Comparison of ENCODE assay signal across 24 mouse cellular contexts in genomic region chr7:26589774-26590173, GRCm38 (mm10). TPM values are rescaled to one million over a fixed set of nuclear protein-coding genes. Genes with fewer than 3 reads are reported as not detected.
"Had no signal": no experiment of that assay in that cellular context is flagged by ENCODE, and none has a peak within 500 bp of the region (broad histone marks: within the 10 kb centered on the region; RNA-seq: fewer than 3 reads in every experiment).

No protein-coding gene starts in this region.

- H3K9ac ChIP-seq: neural tube, embryonic 13.5 days; neural tube, embryonic 15.5 days; stomach, embryonic 15.5 days had no signal

- DNase-seq: retina, postnatal 1 day; right cerebral cortex, adult 18-20 months; right cerebral cortex, postnatal 14 days; right cerebral cortex, postnatal 25 days; right cerebral cortex, postnatal 4 days; spleen, adult 18-20 months; thymus, adult 18-20 months; thymus, adult 2 months; thymus, postnatal 14 days; thymus, postnatal 25 days; thymus, postnatal 36 days; thymus, postnatal 4 days had no signal

- H3K27me3 ChIP-seq: neural tube, embryonic 13.5 days; neural tube, embryonic 15.5 days; stomach, embryonic 15.5 days had no signal

- H3K9me3 ChIP-seq: neural tube, embryonic 13.5 days; neural tube, embryonic 15.5 days; stomach, embryonic 15.5 days had no signal

- H3K27ac ChIP-seq: neural tube, embryonic 13.5 days; neural tube, embryonic 15.5 days; stomach, embryonic 15.5 days; stomach, postnatal 0 days had no signal

- H3K4me1 ChIP-seq: neural tube, embryonic 13.5 days; neural tube, embryonic 15.5 days; stomach, embryonic 15.5 days had no signal

- H3K36me3 ChIP-seq: neural tube, embryonic 13.5 days; neural tube, embryonic 15.5 days; stomach, embryonic 15.5 days had no signal

- H3K4me2 ChIP-seq: neural tube, embryonic 13.5 days; neural tube, embryonic 15.5 days; stomach, embryonic 15.5 days had no signal

- H3K4me3 ChIP-seq: neural tube, embryonic 13.5 days; neural tube, embryonic 15.5 days; stomach, embryonic 15.5 days had no signal

RNA-seq across cellular contexts. Expression of gene Vmn1r185, which starts 28.5 kb away (rescaled TPM):
- polyA plus RNA-seq: neural tube, embryonic 13.5 days; neural tube, embryonic 14.5 days; neural tube, embryonic 15.5 days; small intestine, adult 2 months; spleen, adult 2 months; stomach, embryonic 14.5 days; stomach, embryonic 15.5 days; stomach, embryonic 16.5 days; stomach, postnatal 0 days; thymus, adult 2 months; thymus, postnatal 0 days; urinary bladder, adult 2 months had no signal

RNA-seq across cellular contexts. Expression of gene Nlrp9a, which starts 55.0 kb away (rescaled TPM):
- polyA plus RNA-seq: neural tube, embryonic 13.5 days; neural tube, embryonic 14.5 days; neural tube, embryonic 15.5 days; small intestine, adult 2 months; spleen, adult 2 months; stomach, embryonic 14.5 days; stomach, embryonic 15.5 days; stomach, embryonic 16.5 days; stomach, postnatal 0 days; testis, adult 2 months; thymus, adult 2 months; thymus, postnatal 0 days; urinary bladder, adult 2 months had no signal
